Mouse (Mus musculus) midbrain, postnatal 0 days (tissue): ENCODE measurements around the gene Nhsl2. TPM values are rescaled to one million over a fixed set of nuclear protein-coding genes. Genes with fewer than 3 reads are reported as not detected.
"Not testable (repeated sequence)": the region's sequence is repeated elsewhere in the genome, so short reads cannot be mapped to it uniquely, and the experiment has no call there.

Experiments used
- ATAC-seq: fragments of 200-750 bp; cut with Nextera tagmentation; 2 replicates; pipeline ENCODE4 v1.8.0; 2017; ENCODE audit warnings: moderate number of reproducible peaks, mild to moderate bottlenecking, moderate TSS enrichment, moderate library complexity; ENCODE audit not compliant: low FRiP score
- DNase-seq: peaks from one replicate; pipeline ENCODE4 v3.0.0-alpha.2; 2015; ENCODE audit warnings: low spot score
- H3K27ac ChIP-seq: fragments of 300-500 bp; sonication (generic); 2 replicates; pipeline ENCODE4 v1.5.1; 2014; ENCODE audit warnings: low read depth, mild to moderate bottlenecking, low read length, mixed read lengths
- H3K27me3 ChIP-seq: fragments of 300-500 bp; sonication (generic); 2 replicates; pipeline ENCODE4 v1.6.1; 2014; ENCODE audit warnings: low read length, control low read depth, mixed read lengths; ENCODE audit not compliant: insufficient read depth
- H3K36me3 ChIP-seq: fragments of 300-500 bp; sonication (generic); 2 replicates; pipeline ENCODE4 v1.6.1; 2014; ENCODE audit warnings: low read length, control low read depth, mixed read lengths; ENCODE audit not compliant: insufficient read depth
- H3K4me1 ChIP-seq: fragments of 300-500 bp; sonication (generic); 2 replicates; pipeline ENCODE4 v1.6.1; 2014; ENCODE audit warnings: mild to moderate bottlenecking, control low read depth, antibody characterized with exemption, low read length, mixed read lengths; ENCODE audit not compliant: insufficient read depth
- H3K4me2 ChIP-seq: fragments of 300-500 bp; sonication (generic); 2 replicates; pipeline ENCODE4 v1.6.1; 2014; ENCODE audit warnings: low read depth, mild to moderate bottlenecking, low read length, mixed read lengths; ENCODE audit not compliant: poor library complexity, severe bottlenecking
- H3K4me3 ChIP-seq: fragments of 300-500 bp; sonication (generic); 2 replicates; pipeline ENCODE4 v1.5.1; 2014; ENCODE audit warnings: low read depth, mild to moderate bottlenecking, low read length, moderate library complexity
- H3K9ac ChIP-seq: fragments of 300-500 bp; sonication (generic); replicated peaks from 2 replicates; pipeline ENCODE4 v1.6.1; 2014; ENCODE audit warnings: mild to moderate bottlenecking, low read length, moderate library complexity, mixed read lengths; ENCODE audit not compliant: poor library complexity, severe bottlenecking
- H3K9me3 ChIP-seq: fragments of 300-500 bp; sonication (generic); 2 replicates; pipeline ENCODE4 v1.6.1; 2016; ENCODE audit warnings: low read length, control low read depth
- CTCF ChIP-seq: IDR thresholded peaks from 2 replicates; pipeline ENCODE4 v1.5.1; 2016; ENCODE audit warnings: antibody characterized with exemption, mild to moderate bottlenecking
- WGBS: fragments of 180-500 bp; shearing (Covaris S2); extraction: QIAGEN DNeasy Blood & Tissue Kit; methylation state at CpG from one replicate; pipeline ENCODE4 v1.1.7; 2014; 5-methylcytosine and 5-hydroxymethylcytosine counted together
- polyA plus RNA-seq: library from polyadenylated mRNA; unstranded; fragments of >200 nt; fragmentation: Nextera tagmentation; extraction: Ambion mirVana; gene quantifications from 2 replicates; pipeline ENCODE4 v1.2.1, GENCODE M21; 2015
- total RNA-seq: library from RNA; depleted of rRNA; stranded (reverse); fragments of >200 nt; gene quantifications from 2 replicates; pipeline ENCODE4 v1.2.3, GENCODE M21; 2014

Nhsl2 gene
- total and polyA plus RNA-seq, 2 experiments from 2014 or later, result 6.7 to 13.0 TPM

DNA sequence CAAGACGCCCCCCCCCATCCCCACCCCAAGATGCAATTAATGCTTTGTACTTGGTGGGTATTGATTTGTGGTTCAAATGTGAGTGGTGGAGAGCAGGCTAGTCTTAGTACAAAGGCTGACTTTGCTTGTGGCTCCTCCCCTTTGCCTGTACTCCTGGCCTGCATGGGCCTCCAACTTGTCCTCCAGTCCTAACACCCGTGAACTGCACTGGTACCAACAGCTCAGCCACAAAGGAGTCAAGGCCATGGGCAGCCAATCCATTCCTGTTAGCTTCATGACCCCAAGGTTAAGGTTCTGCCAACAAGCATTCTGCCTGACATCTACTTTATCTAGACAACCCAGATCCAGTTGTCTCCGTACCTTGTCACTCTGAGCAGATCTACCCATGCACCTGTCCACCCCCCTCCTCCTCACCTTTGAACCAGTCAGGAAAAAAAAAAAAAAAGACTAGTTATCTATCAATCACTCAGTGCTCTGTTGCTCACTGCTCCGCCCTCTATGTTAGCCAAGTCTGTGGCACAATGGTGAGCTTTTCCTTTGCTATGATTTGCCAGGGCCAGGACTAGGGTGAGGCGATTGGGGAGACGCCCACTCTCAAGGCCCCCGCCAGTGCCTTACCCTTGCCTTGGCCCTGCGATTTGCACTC lies 236.7 kb downstream of the Nhsl2 start:
- DNase-seq (no peak), ATAC-seq (no peak)
- H3K4me1 ChIP-seq, result no peaks in the 10 kb centered on the region; the same call in 1 of the 2 replicates
- H3K27me3 ChIP-seq, result no peaks in the 10 kb centered on the region; the same call in 1 of the 2 replicates
- H3K4me3 ChIP-seq, result no peak overlapping the region
- TF ChIP-seq CTCF, result no peak
- H3K9ac ChIP-seq, result no peak overlapping the region
- H3K27ac ChIP-seq, result no peak overlapping the region
- no peaks in the 10 kb centered on the region for H3K9me3 ChIP-seq
- H3K4me2 ChIP-seq, result no peak overlapping the region
- WGBS, result 86% methylated on average over 8 of the region's 8 CpGs
- no peaks in the 10 kb centered on the region for H3K36me3 ChIP-seq

DNA sequence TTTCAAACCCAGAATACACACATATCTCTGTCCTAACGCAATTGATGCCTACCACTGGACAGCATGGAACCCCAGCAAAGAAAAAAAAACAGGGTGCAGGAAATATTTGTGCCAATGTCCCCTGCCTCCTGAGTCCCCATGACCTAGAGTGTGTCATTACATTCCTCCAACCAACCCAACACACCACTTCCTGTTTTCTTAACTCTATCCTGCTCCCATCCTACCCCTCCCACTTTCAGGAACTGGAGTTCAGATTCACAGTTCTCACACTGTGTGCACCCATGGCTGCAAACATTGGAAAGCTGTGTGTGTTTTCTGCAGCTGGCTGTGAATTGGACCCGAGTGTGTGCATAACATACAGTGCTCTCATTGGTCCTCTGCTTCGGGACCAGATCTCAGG lies 241.4 kb downstream of the Nhsl2 start:
- TF ChIP-seq CTCF, result no peak
- ATAC-seq (no peak), DNase-seq (no peak)
- Histone ChIP-seq H3K4me1 (no peaks in the 10 kb centered on the region), H3K36me3 (no peaks in the 10 kb centered on the region), H3K4me2 (no peak overlapping the region), H3K9ac (no peak overlapping the region), H3K4me3 (no peak overlapping the region), H3K27me3 (no peaks in the 10 kb centered on the region), H3K27ac (no peak overlapping the region), H3K9me3 (no peaks in the 10 kb centered on the region)
- WGBS, result 71% methylated on average over 3 of the region's 3 CpGs

GRCm38 (mm10) chrX:102094381-102094904 lies 245.3 kb downstream of the Nhsl2 start:
- Histone ChIP-seq H3K4me3 (no peak overlapping the region), H3K36me3 (no peaks in the 10 kb centered on the region), H3K4me1 (no peaks in the 10 kb centered on the region), H3K27me3 (no peaks in the 10 kb centered on the region), H3K4me2 (no peak overlapping the region), H3K9ac (no peak overlapping the region), H3K9me3 (no peaks in the 10 kb centered on the region), H3K27ac (no peak overlapping the region)
- 83% methylated on average over 7 of the region's 7 CpGs for WGBS
- no peak for TF ChIP-seq CTCF
- no peak for ATAC-seq
- no peak for DNase-seq

GRCm38 (mm10) chrX:102101886-102102285 lies 252.7 kb downstream of the Nhsl2 start:
- H3K9me3 ChIP-seq, result no peaks in the 10 kb centered on the region
- TF ChIP-seq CTCF, result no peak
- no peak overlapping the region for H3K9ac ChIP-seq
- H3K4me2 ChIP-seq, result no peak overlapping the region
- no peak overlapping the region for H3K4me3 ChIP-seq
- H3K36me3 ChIP-seq, result no peaks in the 10 kb centered on the region
- no peak overlapping the region for H3K27ac ChIP-seq
- no peaks in the 10 kb centered on the region for H3K4me1 ChIP-seq
- 75% methylated on average over 7 of the region's 7 CpGs for WGBS
- H3K27me3 ChIP-seq, result no peaks in the 10 kb centered on the region
- ATAC-seq (no peak), DNase-seq (no peak)

DNA sequence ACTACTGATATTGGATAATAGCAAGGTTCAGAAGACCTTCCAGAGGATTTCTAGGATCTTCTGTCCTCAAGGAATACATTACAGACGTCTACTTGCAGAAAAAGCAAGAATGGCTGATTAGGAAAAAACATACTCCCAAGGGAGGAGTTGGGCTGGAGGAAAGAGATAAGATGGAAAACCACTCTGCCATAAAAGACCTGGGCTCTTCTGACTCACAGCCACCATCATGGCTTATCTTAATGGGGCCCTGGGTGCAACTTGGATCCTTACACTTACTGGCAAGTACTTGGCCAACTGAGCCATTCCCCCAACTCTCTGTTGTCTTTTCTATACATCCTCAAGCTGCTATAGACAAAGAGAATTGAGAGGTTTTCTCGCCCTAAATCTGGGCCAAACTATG lies 254.6 kb downstream of the Nhsl2 start:
- H3K4me1 ChIP-seq, H3K27ac ChIP-seq, ATAC-seq, H3K9me3 ChIP-seq, H3K36me3 ChIP-seq, H3K9ac ChIP-seq, DNase-seq, H3K27me3 ChIP-seq, H3K4me2 ChIP-seq, H3K4me3 ChIP-seq: not testable (repeated sequence)
- WGBS, result 66% methylated on average over 2 of the region's 2 CpGs

- DNase-seq, H3K27me3 ChIP-seq, H3K9me3 ChIP-seq, H3K4me2 ChIP-seq, ATAC-seq, H3K4me3 ChIP-seq, H3K9ac ChIP-seq, H3K27ac ChIP-seq, H3K36me3 ChIP-seq, H3K4me1 ChIP-seq: not testable (repeated sequence)
- 85% methylated on average over 5 of the region's 5 CpGs for WGBS
These were observed 260.2 kb downstream of the Nhsl2 start for GRCm38 (mm10) chrX:102109349-102109748.
